Mouse (Mus musculus) bone marrow macrophage, adult 2 months (primary cell): ENCODE measurements around the gene Ly6g6d.

Source experiments
- CTCF ChIP-seq: IDR thresholded peaks from 2 replicates; pipeline ENCODE4 v1.5.1; 2012; ENCODE audit warnings: low read depth, mild to moderate bottlenecking, low read length, moderate library complexity
- POLR2A ChIP-seq: IDR thresholded peaks from 2 replicates; pipeline ENCODE4 v1.6.1; 2012; ENCODE audit warnings: mild to moderate bottlenecking, low read depth, low read length, borderline replicate concordance

- no peak for TF ChIP-seq CTCF
- no peak for TF ChIP-seq POLR2A
Measured at GRCm38 (mm10) chr17:35126206-35126611, 48.3 kb upstream of the Ly6g6d start, which contains the start of gene D17H6S53E.
